Mouse (Mus musculus) megakaryocyte progenitor cell, adult 5-6 weeks (primary cell): ENCODE data around the gene Myrf. TPM values are rescaled to one million over a fixed set of nuclear protein-coding genes. Genes with fewer than 3 reads are reported as not detected.
A peak's percentile ranks its signal among the peaks of the same experiment; 100 is the strongest.
"Not testable (repeated sequence)": the region's sequence is repeated elsewhere in the genome, so short reads cannot be mapped to it uniquely, and the experiment has no call there.

Experiments used
- ATAC-seq: replicated peaks from 2 replicates; pipeline ENCODE4 v1.8.0; 2016; ENCODE audit warnings: mild to moderate bottlenecking, moderate TSS enrichment, inconsistent platforms; ENCODE audit not compliant: poor library complexity
- total RNA-seq, 2 experiments: library from RNA; stranded (forward) in 1 of 2; stranded (reverse) in 1 of 2; fragments of 157-497, 149-512 nt in 1 of 2; fragments of 200-1000 nt in 1 of 2; gene quantifications; 2 replicates each; pipeline versions ENCODE4 v1.2.3 to v1.2.4; 2015 to 2017

Myrf gene
- total RNA-seq, 2 experiments from 2014 or later: not detected

DNA sequence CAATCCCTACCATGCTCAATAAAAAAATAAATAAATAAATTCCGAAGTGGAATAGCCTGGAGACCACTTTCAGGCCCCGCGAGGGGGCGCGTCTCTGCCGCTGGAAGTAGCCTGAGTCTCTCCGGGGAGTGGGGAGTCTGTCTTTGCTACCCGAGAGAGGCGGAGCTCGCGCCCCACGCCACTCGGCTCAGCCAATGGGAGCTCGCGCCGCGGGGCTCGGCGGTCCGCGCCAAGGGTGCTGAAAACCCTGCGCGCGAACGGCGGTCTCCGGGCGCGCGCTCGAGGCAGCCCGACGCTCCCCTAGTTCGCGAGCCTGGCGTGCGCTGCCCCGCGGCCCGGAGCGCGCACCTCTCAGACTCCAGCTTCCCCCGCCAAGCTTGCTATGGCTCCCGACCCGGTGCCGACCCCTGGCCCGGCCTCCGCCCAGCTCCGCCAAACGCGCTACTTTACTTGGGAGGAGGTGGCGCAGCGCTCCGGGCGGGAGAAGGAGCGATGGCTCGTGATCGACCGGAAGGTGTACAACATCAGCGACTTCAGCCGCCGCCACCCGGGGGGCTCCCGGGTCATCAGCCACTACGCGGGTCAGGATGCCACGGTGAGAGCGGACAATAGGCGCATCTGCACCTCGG, 57.8 kb downstream of the Myrf start, which contains the start of gene Fads1:
Gene Fads1, plus strand, starts transcription at position 219 of the 629 bp plus-strand sequence.
- peak; percentile 95 for ATAC-seq

DNA sequence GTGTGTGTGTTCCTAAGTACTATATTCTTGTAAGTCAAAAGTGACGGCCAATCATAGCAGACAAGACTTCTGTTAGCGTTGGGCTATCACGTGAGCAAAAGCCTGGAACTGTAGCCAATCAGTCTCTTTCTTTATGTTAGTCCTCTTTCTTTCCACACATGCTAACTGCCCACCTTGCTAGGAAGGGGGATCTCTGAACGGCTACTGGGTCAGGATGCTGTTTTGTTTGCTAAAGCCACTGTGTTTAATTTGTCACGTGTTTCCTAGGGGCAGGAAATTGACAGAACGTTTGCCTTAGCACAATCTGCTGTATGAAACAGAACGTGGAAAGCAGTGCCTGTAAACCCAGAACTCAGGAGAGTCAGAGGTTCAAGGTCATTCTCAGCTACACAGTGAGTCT, 58.4 kb downstream of the Myrf start:
- peak; percentile 16 for ATAC-seq

DNA sequence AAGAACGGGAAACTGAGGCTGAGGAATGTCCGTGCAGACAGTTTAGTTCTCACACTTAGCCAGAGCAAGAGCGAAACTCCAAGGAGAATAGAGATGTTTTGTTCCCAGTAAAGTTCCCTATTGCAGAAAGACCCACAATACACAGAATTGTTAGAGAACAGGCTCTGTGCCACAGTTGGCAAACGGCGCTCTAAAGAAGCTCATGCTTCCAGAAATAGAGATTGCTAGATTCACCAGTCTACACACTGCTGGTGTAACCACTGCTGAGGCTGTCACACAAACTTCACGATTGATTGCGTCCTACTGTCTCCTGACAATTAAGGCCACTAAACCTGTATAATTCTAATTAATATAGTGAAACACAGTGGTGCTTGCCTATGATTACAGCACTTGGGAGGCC, 59.3 kb downstream of the Myrf start:
- no peak for ATAC-seq

DNA sequence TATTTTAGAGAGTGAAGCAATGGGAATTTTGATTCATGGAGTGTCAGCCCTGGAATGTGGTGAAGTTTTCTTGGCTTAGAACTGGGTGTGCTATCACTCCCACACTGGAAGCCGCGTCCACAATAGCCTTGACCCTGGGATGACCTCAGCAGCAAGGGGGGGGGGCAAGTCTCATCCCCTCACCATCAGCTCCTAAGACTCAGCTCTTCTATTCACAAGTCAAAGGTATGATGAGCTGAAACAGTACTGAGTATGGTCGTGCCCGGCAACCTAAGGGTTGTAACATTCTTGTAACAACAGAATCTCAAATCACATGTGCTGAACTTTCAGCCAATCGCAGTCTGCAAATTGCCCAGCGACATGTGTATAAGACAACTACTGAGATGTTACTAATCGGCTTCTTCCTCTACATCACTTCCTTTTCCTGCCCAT, 63.6 kb downstream of the Myrf start:
- ATAC-seq: no peak

DNA sequence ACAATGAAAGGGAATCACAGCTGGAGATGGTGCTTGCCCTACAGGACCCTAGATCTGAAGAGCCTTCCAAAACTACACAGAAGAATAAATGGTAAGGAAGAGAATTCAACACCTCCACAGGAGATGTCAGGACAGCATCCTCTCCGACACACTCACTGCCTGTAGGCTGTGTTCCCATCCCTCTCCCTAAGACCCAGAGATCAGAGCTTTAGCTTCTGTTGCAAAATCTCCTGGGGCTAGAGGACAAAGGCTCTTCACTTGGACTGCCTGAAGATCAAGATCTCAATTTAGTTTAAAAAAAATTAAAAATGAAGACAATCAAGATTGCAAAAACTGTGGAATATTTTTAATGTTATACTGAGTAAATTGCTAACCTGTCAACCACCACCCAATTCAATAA, 64.1 kb downstream of the Myrf start:
- ATAC-seq: no peak

GRCm38 (mm10) chr19:10174956-10175355, 65.6 kb downstream of the Myrf start:
- no peak for ATAC-seq

GRCm38 (mm10) chr19:10173844-10174539, 66.6 kb downstream of the Myrf start:
- peak; percentile 65 for ATAC-seq

DNA sequence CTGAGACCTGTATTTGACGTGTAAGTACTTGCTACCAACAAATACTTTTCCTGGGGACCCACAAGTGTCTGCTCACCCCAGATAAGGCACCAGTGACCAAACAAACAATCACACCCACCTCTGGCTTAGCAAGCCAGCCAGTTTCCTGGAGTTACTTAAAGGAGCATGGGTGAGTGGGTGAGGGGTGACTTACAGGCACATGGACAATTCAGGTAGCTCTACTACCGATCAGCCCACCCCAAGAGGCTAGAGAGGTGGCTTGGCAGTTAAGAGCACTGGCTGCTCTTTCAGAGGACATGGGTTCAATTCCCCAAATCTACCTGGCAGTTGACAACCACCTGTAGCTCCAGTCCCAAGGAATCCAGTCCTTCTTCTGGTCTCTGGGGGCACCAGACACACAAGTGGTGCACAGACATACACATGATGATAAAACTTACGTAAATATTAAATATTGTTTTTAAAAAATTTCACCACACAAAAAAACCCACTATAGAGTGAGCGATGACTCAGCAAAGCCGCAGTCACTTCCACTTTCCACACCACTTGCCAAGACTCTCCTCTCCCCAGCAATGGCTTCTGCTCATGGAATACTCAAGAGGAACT, 67.3 kb downstream of the Myrf start:
- peak; percentile 72 for ATAC-seq

- ATAC-seq: peak; percentile 30; the same call in 1 of the 2 replicates
These were observed 68.7 kb downstream of the Myrf start for GRCm38 (mm10) chr19:10171846-10172245.

DNA sequence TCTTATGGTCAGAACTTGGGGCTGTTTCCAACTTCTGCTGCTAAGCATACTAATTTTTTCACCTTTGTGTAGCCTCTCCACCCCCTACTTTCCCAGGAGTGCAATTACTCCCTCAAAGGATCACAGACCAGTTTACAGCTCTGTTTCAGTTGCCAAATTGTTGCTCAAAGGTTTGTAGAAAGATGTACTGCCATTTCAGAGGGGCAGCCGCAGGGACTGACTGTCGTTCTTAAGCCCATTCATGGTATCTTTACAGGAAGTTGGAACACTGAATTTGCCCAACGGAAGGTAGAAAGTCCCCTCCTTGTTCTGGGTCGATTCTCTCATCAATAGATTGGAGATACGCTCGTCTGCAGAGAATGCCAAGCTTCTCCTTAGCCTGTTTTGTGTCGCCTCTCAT, 69.2 kb downstream of the Myrf start:
- no peak for ATAC-seq

DNA sequence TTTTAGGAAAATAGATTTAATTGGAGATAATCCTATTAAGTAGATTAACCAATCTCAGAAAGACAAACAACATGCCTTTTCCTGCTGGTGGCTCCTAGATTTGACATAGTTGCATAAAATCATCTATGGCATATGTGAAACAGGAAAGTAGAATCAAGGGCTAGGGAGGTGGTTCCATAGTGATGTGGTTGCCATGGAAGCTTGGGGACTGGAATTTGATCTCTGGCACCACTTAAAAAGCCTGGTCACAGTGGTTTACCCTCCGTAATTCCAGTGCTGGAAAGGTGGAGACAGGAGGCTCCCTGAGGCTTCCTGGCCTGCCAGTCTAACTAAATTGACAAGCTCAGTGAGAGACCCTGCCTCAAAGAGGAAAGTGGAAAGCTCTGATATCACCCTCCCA, 70.1 kb downstream of the Myrf start:
- ATAC-seq: no peak

GRCm38 (mm10) chr19:10169692-10170330, 70.7 kb downstream of the Myrf start:
- ATAC-seq: not testable (repeated sequence)

DNA sequence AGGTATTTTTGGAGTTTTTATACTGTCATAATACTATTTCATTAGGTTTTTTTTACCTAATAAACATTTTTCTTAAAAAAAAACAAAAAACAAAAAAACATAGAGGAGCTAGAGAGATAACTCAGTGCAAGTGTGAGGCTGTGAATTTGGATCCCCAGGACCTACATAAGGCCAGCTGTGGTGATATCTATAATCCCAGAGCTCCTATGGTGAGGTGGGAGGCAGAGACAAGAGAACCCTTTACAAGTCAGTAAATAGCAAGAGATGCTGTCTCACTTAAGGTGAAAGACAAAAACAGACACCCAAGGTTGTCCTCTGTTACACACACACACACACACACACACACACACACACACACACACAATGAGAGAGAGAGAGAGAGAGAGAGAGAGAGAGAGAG, 71.4 kb downstream of the Myrf start:
- no peak for ATAC-seq

DNA sequence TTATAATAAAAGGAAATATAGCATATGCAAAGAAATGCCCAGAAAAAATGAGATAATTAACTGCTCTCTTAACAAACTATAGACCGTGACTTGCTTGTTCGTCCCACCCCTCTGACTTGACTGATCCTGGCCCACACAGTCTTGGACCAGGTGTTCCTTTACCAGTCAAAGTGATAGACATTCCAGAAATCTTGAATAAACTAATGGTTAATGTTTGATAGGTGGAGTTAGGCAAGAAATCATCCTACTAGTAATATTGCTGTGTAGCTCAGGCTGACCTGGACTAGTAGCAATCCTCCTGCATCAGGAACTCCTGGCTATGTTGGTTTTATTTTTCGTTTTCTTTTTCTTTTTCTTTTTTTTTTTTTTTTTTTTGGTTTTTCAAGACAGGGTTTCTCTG, 72.1 kb downstream of the Myrf start:
- no peak for ATAC-seq

- no peak for ATAC-seq
These were observed 72.6 kb downstream of the Myrf start for GRCm38 (mm10) chr19:10167951-10168350.

GRCm38 (mm10) chr19:10167112-10167511, 73.4 kb downstream of the Myrf start:
- no peak for ATAC-seq

DNA sequence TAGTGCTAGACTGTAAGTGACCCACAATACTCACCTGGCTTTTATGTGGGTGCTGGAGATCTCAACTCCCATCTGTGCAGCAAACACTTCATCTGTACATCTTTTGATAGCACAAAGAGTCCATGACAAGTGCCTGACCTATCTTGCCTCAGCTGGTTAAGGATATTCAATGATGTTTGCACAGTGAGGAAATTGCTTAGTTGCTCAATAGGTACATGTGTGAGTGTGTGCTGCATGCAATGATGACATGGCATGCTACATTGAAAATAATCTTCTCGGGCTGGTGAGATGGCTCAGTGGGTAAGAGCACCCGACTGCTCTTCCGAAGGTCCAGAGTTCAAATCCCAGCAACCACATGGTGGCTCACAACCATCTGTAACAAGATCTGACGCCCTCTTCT, 74.6 kb downstream of the Myrf start:
- peak; percentile 48; the same call in 1 of the 2 replicates for ATAC-seq

- no peak for ATAC-seq
These were observed 76.7 kb downstream of the Myrf start for GRCm38 (mm10) chr19:10163896-10164295.
